ENCODE assay signal across 26 mouse cellular contexts in genomic region chr3:145103321-145103720, GRCm38 (mm10). TPM values are rescaled to one million over a fixed set of nuclear protein-coding genes. Genes with fewer than 3 reads are reported as not detected.
DNase-seq lines count a peak whose midpoint lies in the region; ATAC-seq and TF ChIP-seq lines count a peak whose summit lies in the region.
"Had no signal": no experiment of that assay in that cellular context is flagged by ENCODE, and none has a peak within 500 bp of the region (broad histone marks: within the 10 kb centered on the region; RNA-seq: fewer than 3 reads in every experiment).

No protein-coding gene starts in this region.

- TF ChIP-seq CTCF in gastrocnemius, adult 2 months (IDR thresholded peaks at IDR 0.05): no peak
- no peak for TF ChIP-seq CTCF in Patski (IDR thresholded peaks at IDR 0.05)

- no peaks in the 10 kb centered on the region for H3K79me2 ChIP-seq in myocyte (ENCODE audit: control insufficient read depth, insufficient read depth)

- in situ Hi-C loops in Patski (cut with MboI; ENCODE audit: low pct_unique_long_range_greater_than_20kb): no loop called here

- ATAC-seq in Patski: no peak
- no peak for ATAC-seq in frontal cortex, adult (ENCODE audit: low TSS enrichment)
- ATAC-seq: CD4-positive, CD25-positive, alpha-beta regulatory T cell, adult 4 months; forebrain, embryonic 14.5 days; forebrain, postnatal 0 days; intestine, postnatal 0 days had no signal

- H3K4me3 ChIP-seq in gastrocnemius, adult 2 months: no peak overlapping the region
- H3K4me3 ChIP-seq in myocyte: peak overlapping the region; percentile 16
- H3K4me3 ChIP-seq: heart, adult 2 months; heart, embryonic 10.5 days; heart, embryonic 13.5 days; hindbrain, embryonic 12.5 days; hindbrain, embryonic 15.5 days had no signal

- intact Hi-C loops in gastrocnemius, adult 2 months (cut with DNase I): no loop called here

- POLR2A ChIA-PET in Patski (lab: Charles Lee): no interaction called here

- TF ChIP-seq POLR2A in myocyte (IDR thresholded peaks at IDR 0.05; ENCODE audit: insufficient read length, low read depth): no peak

- H3K27me3 ChIP-seq in Patski: no peaks in the 10 kb centered on the region
- no peaks in the 10 kb centered on the region for H3K27me3 ChIP-seq in myocyte (ENCODE audit: control insufficient read depth, insufficient read depth, insufficient read length)
- H3K27me3 ChIP-seq: heart, embryonic 13.5 days; hindbrain, embryonic 12.5 days; hindbrain, embryonic 15.5 days had no signal

- H3K4me2 ChIP-seq in myocyte (ENCODE audit: low read depth): peak overlapping the region; percentile 96
- H3K4me2 ChIP-seq: hindbrain, embryonic 12.5 days; hindbrain, embryonic 15.5 days had no signal

- no peak for DNase-seq in gastrocnemius, adult 2 months
- no peak for DNase-seq in gastrocnemius, adult 18-20 months (ENCODE audit: low spot score)
- DNase-seq in 3T3-L1 (ENCODE audit: low read depth, low spot score) (peak; percentile 51), Patski (ENCODE audit: low read depth, low spot score) (peak; percentile 42)
- no peak for DNase-seq in right cerebral cortex, adult 18-20 months
- DNase-seq: adrenal gland, postnatal 10 days; adrenal gland, postnatal 36 days; cerebellum, adult 11 months; cerebellum, adult 2 months; cerebellum, adult 9-11 months; forebrain, postnatal 0 days; gastrocnemius, postnatal 14 days; heart, adult 2 months; heart, postnatal 14 days had no signal

- CTCF ChIA-PET in Patski (lab: Charles Lee): interaction anchor here (1.5 to 2.0 kb wide), 3 partner anchors 17 to 38 kb away, joined by 3 to 4 read pairs (median 4); no protein-coding TSS in a partner anchor

- H3ac ChIP-seq in myocyte (ENCODE audit: control insufficient read depth, insufficient read length): no peak overlapping the region

- no peaks in the 10 kb centered on the region for H3K36me3 ChIP-seq in myocyte (ENCODE audit: control insufficient read depth, insufficient read depth)
- H3K36me3 ChIP-seq: heart, embryonic 10.5 days; heart, embryonic 13.5 days; hindbrain, embryonic 12.5 days; hindbrain, embryonic 15.5 days had no signal

- peak overlapping the region; percentile 76 for H3K27ac ChIP-seq in gastrocnemius, adult 2 months
- H3K27ac ChIP-seq: heart, embryonic 13.5 days; hindbrain, embryonic 12.5 days; hindbrain, embryonic 15.5 days had no signal

TF ChIP-seq in myocyte, 11 proteins besides CTCF, POLR2A, EP300 and RAD21:
- TF ChIP-seq REST (IDR thresholded peaks at IDR 0.05; ENCODE audit: insufficient read depth, insufficient read length): no peak
- TF ChIP-seq MYOD1 (IDR thresholded peaks at IDR 0.05; ENCODE audit: control insufficient read depth in 1 of 3, insufficient read length in 2 of 3, low read depth in 2 of 3): no peak
- TF ChIP-seq CEBPB (IDR thresholded peaks at IDR 0.05; ENCODE audit: insufficient read depth, poor library complexity, severe bottlenecking): no peak
- TF ChIP-seq E2F4 (IDR thresholded peaks at IDR 0.05; ENCODE audit: insufficient read depth): no peak
- no peak for TF ChIP-seq MYOG (IDR thresholded peaks at IDR 0.05; ENCODE audit: control insufficient read depth in 1 of 3, insufficient read depth in 1 of 3, insufficient read length in 2 of 3, low read depth in 2 of 3)
- no peak for TF ChIP-seq TCF12 (IDR thresholded peaks at IDR 0.05; ENCODE audit: insufficient read depth, poor library complexity, severe bottlenecking)

RNA-seq across cellular contexts. Expression of gene Clca2, which starts 4.1 kb away (rescaled TPM):
- total RNA-seq in gastrocnemius, adult 2 months (2021): under 1 TPM in 1 of 2 experiments, not detected in 1; 0.10 TPM
- under 1 TPM in 1 of 2 experiments, not detected in 1; 0.09 TPM for total RNA-seq in gastrocnemius, adult 18-20 months (2021)
- polyA plus RNA-seq in Patski (2021): 0.03 TPM
- polyA plus RNA-seq in myocyte (2012; fragmentation: generic; extraction: Trizol): 0.04 TPM
- total RNA-seq: forebrain, postnatal 0 days; granulocyte monocyte progenitor cell, adult 5-6 weeks; hematopoietic stem cell, adult 5-6 weeks; MEL had no signal
- polyA plus RNA-seq: CD4-positive, CD25-positive, alpha-beta regulatory T cell, adult 4 months; cerebellum, adult 2 months; forebrain, postnatal 0 days; hindbrain, embryonic 15.5 days had no signal

RNA-seq across cellular contexts. Expression of gene Odf2l, which starts 15.1 kb away (rescaled TPM):
- total RNA-seq in gastrocnemius, adult 2 months (2021): 1 to 10 TPM; 7.1 to 9.9 TPM
- total RNA-seq in gastrocnemius, adult 18-20 months (2021): 1 to 10 TPM; 8.4 to 9.5 TPM
- polyA plus RNA-seq in Patski (2021) (46.3 TPM), myocyte (2012; fragmentation: generic; extraction: Trizol) (3.9 TPM)

Comparison
In these comparisons a context has a peak if more than half of its experiments do, and no peak if none do; other contexts are left out.
1. DNase-seq: peak in 3T3-L1 (single experiment) and Patski (single experiment); none in gastrocnemius, adult 2 months (single experiment), gastrocnemius, adult 18-20 months (single experiment) and right cerebral cortex, adult 18-20 months (single experiment).